Mouse (Mus musculus): ENCODE measurements around the gene Dzip3. TPM values are rescaled to one million over a fixed set of nuclear protein-coding genes. Genes with fewer than 3 reads are reported as not detected.

Dzip3 gene
- polyA plus RNA-seq, 1 experiment: not detected

- H3K27ac ChIP-seq (ENCODE audit: insufficient read depth, low read depth, low read length): no peak overlapping the region
- H3K4me1 ChIP-seq (ENCODE audit: control insufficient read depth, insufficient read depth, low read length): no peaks in the 10 kb centered on the region
- WGBS: 7% methylated on average over 10 of the region's 10 CpGs
- TF ChIP-seq POLR2A (IDR thresholded peaks at IDR 0.05; ENCODE audit: insufficient read depth, low read depth, low read length) (no peak), CTCF (IDR thresholded peaks at IDR 0.05; ENCODE audit: insufficient read depth, low read depth, low read length) (no peak)
- no peak overlapping the region for H3K4me3 ChIP-seq (ENCODE audit: insufficient read depth, low read depth, low read length)
Measured at GRCm38 (mm10) chr16:48992437-48993230, 1.3 kb downstream of the Dzip3 start.

- H3K4me1 ChIP-seq (ENCODE audit: control insufficient read depth, insufficient read depth, low read length): no peaks in the 10 kb centered on the region
- TF ChIP-seq CTCF (IDR thresholded peaks at IDR 0.05; ENCODE audit: insufficient read depth, low read depth, low read length): no peak
Measured at GRCm38 (mm10) chr16:48989700-48990099, 4.3 kb downstream of the Dzip3 start.

GRCm38 (mm10) chr16:48985034-48985627 is 8.8 kb downstream of the Dzip3 start:
- WGBS: 67% methylated on average over 5 of the region's 5 CpGs
- TF ChIP-seq CTCF (IDR thresholded peaks at IDR 0.05; ENCODE audit: insufficient read depth, low read depth, low read length) (no peak), POLR2A (IDR thresholded peaks at IDR 0.05; ENCODE audit: insufficient read depth, low read depth, low read length) (no peak)
- no peak overlapping the region for H3K4me3 ChIP-seq (ENCODE audit: insufficient read depth, low read depth, low read length)
- H3K27ac ChIP-seq (ENCODE audit: insufficient read depth, low read depth, low read length): no peak overlapping the region
- H3K4me1 ChIP-seq (ENCODE audit: control insufficient read depth, insufficient read depth, low read length): no peaks in the 10 kb centered on the region

More at GRCm38 (mm10) chr16:48989700-48990099, 4.3 kb downstream of the Dzip3 start:
- no peak overlapping the region for H3K27ac ChIP-seq (ENCODE audit: insufficient read depth, low read depth, low read length)
- no peak overlapping the region for H3K4me3 ChIP-seq (ENCODE audit: insufficient read depth, low read depth, low read length)

GRCm38 (mm10) chr16:48979965-48980364 is 14.0 kb downstream of the Dzip3 start:
- Histone ChIP-seq H3K27ac (ENCODE audit: insufficient read depth, low read depth, low read length) (no peak overlapping the region), H3K4me3 (ENCODE audit: insufficient read depth, low read depth, low read length) (no peak overlapping the region), H3K4me1 (ENCODE audit: control insufficient read depth, insufficient read depth, low read length) (no peaks in the 10 kb centered on the region)
- no peak for TF ChIP-seq CTCF (IDR thresholded peaks at IDR 0.05; ENCODE audit: insufficient read depth, low read depth, low read length)

GRCm38 (mm10) chr16:48973548-48973947 is 20.4 kb downstream of the Dzip3 start:
- 98% methylated on average over 1 of the region's 1 CpGs for WGBS
- no peaks in the 10 kb centered on the region for H3K4me1 ChIP-seq (ENCODE audit: control insufficient read depth, insufficient read depth, low read length)
- TF ChIP-seq CTCF (IDR thresholded peaks at IDR 0.05; ENCODE audit: insufficient read depth, low read depth, low read length) (no peak), POLR2A (IDR thresholded peaks at IDR 0.05; ENCODE audit: insufficient read depth, low read depth, low read length) (no peak)
- H3K4me3 ChIP-seq (ENCODE audit: insufficient read depth, low read depth, low read length): no peak overlapping the region
- H3K27ac ChIP-seq (ENCODE audit: insufficient read depth, low read depth, low read length): no peak overlapping the region

GRCm38 (mm10) chr16:48972996-48973395 is 21.0 kb downstream of the Dzip3 start:
- no peak overlapping the region for H3K4me3 ChIP-seq (ENCODE audit: insufficient read depth, low read depth, low read length)
- TF ChIP-seq POLR2A (IDR thresholded peaks at IDR 0.05; ENCODE audit: insufficient read depth, low read depth, low read length) (no peak), CTCF (IDR thresholded peaks at IDR 0.05; ENCODE audit: insufficient read depth, low read depth, low read length) (no peak)
- 99% methylated on average over 2 of the region's 2 CpGs for WGBS

GRCm38 (mm10) chr16:48941805-48942204 is 52.2 kb downstream of the Dzip3 start:
- no peak overlapping the region for H3K27ac ChIP-seq (ENCODE audit: insufficient read depth, low read depth, low read length)
- H3K4me1 ChIP-seq (ENCODE audit: control insufficient read depth, insufficient read depth, low read length): no peaks in the 10 kb centered on the region
- no peak overlapping the region for H3K4me3 ChIP-seq (ENCODE audit: insufficient read depth, low read depth, low read length)
- 80% methylated on average over 1 of the region's 1 CpGs for WGBS
- TF ChIP-seq CTCF (IDR thresholded peaks at IDR 0.05; ENCODE audit: insufficient read depth, low read depth, low read length): no peak
- no peak for TF ChIP-seq POLR2A (IDR thresholded peaks at IDR 0.05; ENCODE audit: insufficient read depth, low read depth, low read length)

More at GRCm38 (mm10) chr16:48972996-48973395, 21.0 kb downstream of the Dzip3 start:
- no peaks in the 10 kb centered on the region for H3K4me1 ChIP-seq (ENCODE audit: control insufficient read depth, insufficient read depth, low read length)
- H3K27ac ChIP-seq (ENCODE audit: insufficient read depth, low read depth, low read length): no peak overlapping the region

- TF ChIP-seq POLR2A (IDR thresholded peaks at IDR 0.05; ENCODE audit: insufficient read depth, low read depth, low read length): no peak
- TF ChIP-seq CTCF (IDR thresholded peaks at IDR 0.05; ENCODE audit: insufficient read depth, low read depth, low read length): no peak
- Histone ChIP-seq H3K4me3 (ENCODE audit: insufficient read depth, low read depth, low read length) (no peak overlapping the region), H3K27ac (ENCODE audit: insufficient read depth, low read depth, low read length) (no peak overlapping the region), H3K4me1 (ENCODE audit: control insufficient read depth, insufficient read depth, low read length) (no peaks in the 10 kb centered on the region)
- 98% methylated on average over 1 of the region's 1 CpGs for WGBS
Measured at GRCm38 (mm10) chr16:48923724-48924123, 70.2 kb downstream of the Dzip3 start.

GRCm38 (mm10) chr16:48913206-48913605 is 80.8 kb downstream of the Dzip3 start:
- Histone ChIP-seq H3K4me3 (ENCODE audit: insufficient read depth, low read depth, low read length) (no peak overlapping the region), H3K4me1 (ENCODE audit: control insufficient read depth, insufficient read depth, low read length) (no peaks in the 10 kb centered on the region), H3K27ac (ENCODE audit: insufficient read depth, low read depth, low read length) (no peak overlapping the region)
- WGBS: 84% methylated on average over 3 of the region's 3 CpGs
- no peak for TF ChIP-seq POLR2A (IDR thresholded peaks at IDR 0.05; ENCODE audit: insufficient read depth, low read depth, low read length)
- TF ChIP-seq CTCF (IDR thresholded peaks at IDR 0.05; ENCODE audit: insufficient read depth, low read depth, low read length): no peak
